Mouse (Mus musculus) liver, adult 2 months (tissue): Measurements from ENCODE around the gene Gng3.

Source experiments
- CTCF ChIP-seq: fragments of 200-500 bp; IDR thresholded peaks from 2 replicates; pipeline ENCODE4 v1.5.1; 2011; ENCODE audit warnings: low read depth, low read length, control low read depth
- POLR2A ChIP-seq: fragments of 200-500 bp; IDR thresholded peaks from 2 replicates; pipeline ENCODE4 v1.6.1; 2011; ENCODE audit warnings: low read length, control low read depth; ENCODE audit not compliant: insufficient read depth; ENCODE audit errors: extremely low read depth

- TF ChIP-seq POLR2A = no peak
- TF ChIP-seq CTCF = no peak
Observed at GRCm38 (mm10) chr19:8853117-8853516, 14.1 kb upstream of the Gng3 start.
